Mouse (Mus musculus): ENCODE measurements around the gene Atpaf1. TPM values are rescaled to one million over a fixed set of nuclear protein-coding genes. Genes with fewer than 3 reads are reported as not detected.
A peak's percentile ranks its signal among the peaks of the same experiment; 100 is the strongest.

Atpaf1 gene
- total and polyA plus RNA-seq, 2 experiments from 2014 or later, result 28.1 to 43.5 TPM

DNA sequence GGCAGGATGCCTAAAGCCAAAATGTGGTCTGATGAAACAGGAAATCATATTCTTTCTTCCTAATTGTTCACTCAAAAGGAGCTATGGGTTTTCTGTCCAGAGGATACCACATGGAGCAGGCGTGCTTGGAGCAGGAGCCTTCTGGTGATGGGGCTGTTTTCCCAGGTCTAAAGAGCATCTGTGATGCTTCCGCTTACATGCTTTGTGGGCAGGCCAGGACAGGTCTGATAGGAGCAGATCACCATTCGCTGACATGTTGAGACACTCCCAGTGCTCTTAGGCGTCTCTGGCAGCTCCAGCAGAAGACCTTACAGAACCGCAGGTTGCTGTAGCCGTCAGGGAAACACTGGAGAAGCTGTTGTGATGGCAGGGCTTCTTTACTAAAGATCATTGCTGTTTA is 9.6 kb upstream of the Atpaf1 start:
- no peaks in the 10 kb centered on the region for H3K9me3 ChIP-seq (ENCODE audit: low read length)
- H3K4me1 ChIP-seq (ENCODE audit: insufficient read depth, low read length), result no peaks in the 10 kb centered on the region
- no peak for TF ChIP-seq CTCF (IDR thresholded peaks at IDR 0.05; ENCODE audit: low read depth)
- H3K27me3 ChIP-seq (ENCODE audit: insufficient read depth, low read length), result no peaks in the 10 kb centered on the region
- DNase-seq (ENCODE audit: low spot score) (no peak), ATAC-seq (no peak)
- H3K9ac ChIP-seq (replicated peaks; ENCODE audit: low read length), result no peak overlapping the region
- 86% methylated on average over 6 of the region's 6 CpGs for WGBS
- peaks cover 22% of the 10 kb centered on the region; the same call in 1 of the 2 replicates for H3K36me3 ChIP-seq (ENCODE audit: insufficient read depth, low read length)
- H3K4me2 ChIP-seq (ENCODE audit: low read depth, low read length), result no peak overlapping the region
- H3K4me3 ChIP-seq (ENCODE audit: low read length), result no peak overlapping the region
- no peak overlapping the region for H3K27ac ChIP-seq

DNA sequence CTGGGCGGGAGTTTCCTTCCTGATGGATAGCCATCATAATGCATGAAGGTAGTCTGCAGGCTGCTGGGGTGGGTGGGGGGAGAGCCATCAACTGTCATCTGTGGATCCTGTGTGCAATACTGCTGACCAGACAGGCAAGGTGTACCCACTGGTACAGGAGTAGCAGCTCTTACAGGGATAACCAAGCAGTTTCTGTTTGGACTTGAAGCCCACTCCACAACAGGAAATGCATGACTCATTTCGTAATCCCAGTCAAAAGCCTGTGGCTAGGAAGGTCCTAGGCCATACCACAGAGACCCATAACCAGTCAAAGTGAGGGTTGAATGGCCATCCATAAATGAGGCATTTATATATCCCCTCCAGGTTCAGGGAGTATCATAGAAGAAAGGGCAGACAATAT is 7.0 kb upstream of the Atpaf1 start:
- DNase-seq (ENCODE audit: low spot score) (no peak), ATAC-seq (no peak)
- Histone ChIP-seq H3K9ac (replicated peaks; ENCODE audit: low read length) (no peak overlapping the region), H3K27me3 (ENCODE audit: insufficient read depth, low read length) (no peaks in the 10 kb centered on the region), H3K4me1 (ENCODE audit: insufficient read depth, low read length) (no peaks in the 10 kb centered on the region), H3K9me3 (ENCODE audit: low read length) (no peaks in the 10 kb centered on the region), H3K4me2 (ENCODE audit: low read depth, low read length) (no peak overlapping the region), H3K27ac (no peak overlapping the region), H3K36me3 (ENCODE audit: insufficient read depth, low read length) (peaks cover 15% of the 10 kb centered on the region; the same call in 1 of the 2 replicates), H3K4me3 (ENCODE audit: low read length) (no peak overlapping the region)
- TF ChIP-seq CTCF (IDR thresholded peaks at IDR 0.05; ENCODE audit: low read depth), result no peak
- WGBS, result 88% methylated on average over 2 of the region's 2 CpGs

DNA sequence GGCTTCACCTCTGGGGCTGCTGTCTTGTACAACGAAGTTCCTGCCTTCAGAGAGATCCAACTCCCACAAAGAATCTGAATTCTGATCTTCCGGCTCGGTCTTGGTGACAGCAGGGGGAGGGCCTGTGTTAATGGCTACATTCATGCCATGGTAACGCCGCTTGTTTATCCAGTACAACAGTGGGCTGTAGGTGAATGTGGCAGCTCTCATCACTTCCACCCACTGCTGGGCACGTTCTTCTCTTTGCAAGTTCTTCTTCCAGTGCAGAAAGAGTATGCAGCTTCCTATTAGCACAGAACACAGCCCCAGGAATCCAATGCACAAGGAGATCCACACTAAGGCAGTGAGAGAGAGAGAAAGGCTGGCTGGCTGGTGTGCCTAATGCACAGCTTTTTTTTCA is 4.3 kb upstream of the Atpaf1 start:
- Histone ChIP-seq H3K4me3 (ENCODE audit: low read length) (no peak overlapping the region), H3K4me2 (ENCODE audit: low read depth, low read length) (no peak overlapping the region), H3K36me3 (ENCODE audit: insufficient read depth, low read length) (0 out of 2 replicates have a peak, but pooled peaks cover 6% of the 10 kb centered on the region), H3K27me3 (ENCODE audit: insufficient read depth, low read length) (no peaks in the 10 kb centered on the region), H3K4me1 (ENCODE audit: insufficient read depth, low read length) (0 out of 2 replicates have a peak, but pooled peaks cover under 1% of the 10 kb centered on the region), H3K9ac (replicated peaks; ENCODE audit: low read length) (no peak overlapping the region), H3K9me3 (ENCODE audit: low read length) (no peaks in the 10 kb centered on the region), H3K27ac (no peak overlapping the region)
- no peak for DNase-seq (ENCODE audit: low spot score)
- no peak for ATAC-seq
- no peak for TF ChIP-seq CTCF (IDR thresholded peaks at IDR 0.05; ENCODE audit: low read depth)
- WGBS, result 28% methylated on average over 6 of the region's 6 CpGs

DNA sequence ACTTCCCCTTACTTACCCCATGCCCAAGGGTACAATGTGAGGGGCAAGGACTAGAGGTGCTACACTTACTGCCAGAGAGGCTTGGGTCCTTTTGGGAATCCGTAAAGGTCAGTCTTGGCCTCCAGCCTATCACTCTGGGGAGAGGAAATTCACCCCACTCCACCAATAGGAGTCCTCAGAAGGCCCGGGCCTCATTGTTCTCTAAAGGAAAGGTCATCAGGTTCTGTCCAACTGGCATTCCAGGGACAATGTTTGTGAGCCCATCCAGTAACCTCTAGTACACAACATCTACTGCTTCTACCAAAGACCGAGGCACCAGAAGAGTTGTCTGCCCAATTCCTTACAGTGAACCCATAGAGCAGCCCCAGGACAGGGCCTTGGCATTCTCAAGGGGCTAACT is 3.7 kb upstream of the Atpaf1 start, which contains the start of gene Tex38:
Gene Tex38, minus strand, starts transcription at position 101 of the 400 bp plus-strand sequence.
- no peak for TF ChIP-seq CTCF (IDR thresholded peaks at IDR 0.05; ENCODE audit: low read depth)
- WGBS, result 85% methylated on average over 3 of the region's 3 CpGs
- no peaks in the 10 kb centered on the region for H3K9me3 ChIP-seq (ENCODE audit: low read length)

DNA sequence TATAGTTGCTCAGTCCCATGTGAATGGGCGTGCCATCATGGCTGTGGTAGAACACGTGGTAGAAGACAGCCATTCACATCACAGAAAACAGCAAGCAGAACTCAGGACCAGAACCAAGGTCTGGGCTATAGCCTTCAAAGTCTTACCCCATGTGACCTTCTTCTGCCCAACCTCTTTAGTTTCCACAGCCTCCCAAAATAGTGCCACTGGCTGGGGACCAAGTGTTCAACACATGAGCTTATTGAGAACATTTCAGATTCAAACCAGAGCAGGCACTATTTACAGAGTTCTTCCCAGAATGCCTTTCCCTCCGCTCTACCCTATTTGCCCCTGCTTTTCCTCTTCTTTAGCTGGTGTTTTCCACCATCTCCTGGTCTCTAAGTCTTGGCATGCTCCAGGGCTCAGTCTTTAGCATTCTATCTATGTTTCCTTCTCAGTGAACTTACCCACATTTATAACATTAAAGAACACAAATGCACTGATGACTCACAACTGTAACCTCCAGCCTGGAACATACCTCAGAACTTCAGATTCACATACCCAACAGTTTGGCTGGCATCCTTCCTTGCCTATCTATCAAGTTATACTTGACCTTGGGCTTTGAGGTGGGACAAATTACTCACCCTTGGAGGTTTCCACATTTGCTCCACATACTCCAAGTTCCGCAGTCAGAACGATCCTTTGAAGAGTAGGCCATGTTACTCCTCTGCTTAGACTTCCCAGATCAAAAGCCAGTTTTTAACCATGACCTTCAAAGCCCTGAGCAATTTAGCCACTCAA is 2.4 kb upstream of the Atpaf1 start:
- Histone ChIP-seq H3K9ac (replicated peaks; ENCODE audit: low read length) (no peak overlapping the region), H3K4me1 (ENCODE audit: insufficient read depth, low read length) (peaks cover 8% of the 10 kb centered on the region; the same call in 1 of the 2 replicates), H3K4me3 (ENCODE audit: low read length) (no peak overlapping the region), H3K36me3 (ENCODE audit: insufficient read depth, low read length) (no peaks in the 10 kb centered on the region), H3K9me3 (ENCODE audit: low read length) (no peaks in the 10 kb centered on the region), H3K27me3 (ENCODE audit: insufficient read depth, low read length) (no peaks in the 10 kb centered on the region), H3K27ac (no peak overlapping the region), H3K4me2 (ENCODE audit: low read depth, low read length) (no peak overlapping the region)
- DNase-seq (ENCODE audit: low spot score), result no peak
- no peak for TF ChIP-seq CTCF (IDR thresholded peaks at IDR 0.05; ENCODE audit: low read depth)
- no peak for ATAC-seq
- WGBS, result 92% methylated on average over 5 of the region's 5 CpGs

More for the DNA sequence above, 3.7 kb upstream of the Atpaf1 start, which contains the start of gene Tex38:
- DNase-seq (ENCODE audit: low spot score) (no peak), ATAC-seq (no peak)
- peaks cover 7% of the 10 kb centered on the region; the same call in 1 of the 2 replicates for H3K4me1 ChIP-seq (ENCODE audit: insufficient read depth, low read length)
- H3K4me2 ChIP-seq (ENCODE audit: low read depth, low read length), result no peak within 1 kb of the TSS
- H3K27me3 ChIP-seq (ENCODE audit: insufficient read depth, low read length), result no peaks in the 10 kb centered on the region
- H3K36me3 ChIP-seq (ENCODE audit: insufficient read depth, low read length), result 0 out of 2 replicates have a peak, but pooled peaks cover 6% of the 10 kb centered on the region
- H3K4me3 ChIP-seq (ENCODE audit: low read length), result no peak within 1 kb of the TSS
- no peak within 1 kb of the TSS for H3K27ac ChIP-seq
- H3K9ac ChIP-seq (replicated peaks; ENCODE audit: low read length), result no peak within 1 kb of the TSS

DNA sequence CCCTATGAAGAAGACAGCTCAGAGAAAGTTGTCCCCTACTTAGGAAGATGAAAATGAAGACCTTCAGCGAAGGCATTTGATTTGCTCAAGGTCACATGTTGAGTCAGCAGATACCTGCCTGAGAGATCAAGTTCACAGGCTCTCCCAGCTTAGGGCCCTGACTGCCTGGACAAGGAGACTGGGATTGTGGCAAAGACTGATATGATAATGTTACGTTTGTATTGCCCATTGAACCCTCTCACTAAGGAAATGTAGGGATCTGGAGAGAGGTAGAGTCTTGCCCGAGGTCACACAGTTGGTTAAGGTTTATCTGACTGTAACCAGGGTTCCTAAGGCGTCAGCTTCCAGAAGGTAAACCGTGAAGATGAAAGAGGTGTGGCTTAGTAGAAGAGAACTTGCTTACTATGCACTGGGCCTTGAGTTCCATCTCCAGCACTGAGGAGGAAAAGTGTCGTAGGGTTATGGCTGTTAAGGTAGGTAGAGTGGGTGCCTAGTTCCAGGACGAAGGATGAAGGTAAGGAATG is 961 bp downstream of the Atpaf1 start:
- Histone ChIP-seq H3K9me3 (ENCODE audit: low read length) (no peaks in the 10 kb centered on the region), H3K4me3 (ENCODE audit: low read length) (peak overlapping the region; percentile 77), H3K4me1 (ENCODE audit: insufficient read depth, low read length) (peaks cover 8% of the 10 kb centered on the region; the same call in 1 of the 2 replicates), H3K9ac (replicated peaks; ENCODE audit: low read length) (peak overlapping the region; percentile 79), H3K27ac (peak overlapping the region; percentile 76; the same call in 1 of the 2 replicates), H3K4me2 (ENCODE audit: low read depth, low read length) (peak overlapping the region; percentile 71), H3K36me3 (ENCODE audit: insufficient read depth, low read length) (peaks cover 7% of the 10 kb centered on the region; the same call in 1 of the 2 replicates), H3K27me3 (ENCODE audit: insufficient read depth, low read length) (no peaks in the 10 kb centered on the region)
- DNase-seq (ENCODE audit: low spot score), result no peak
- WGBS, result 57% methylated on average over 7 of the region's 7 CpGs
- TF ChIP-seq CTCF (IDR thresholded peaks at IDR 0.05; ENCODE audit: low read depth), result no peak
- ATAC-seq, result no peak
